Mouse (Mus musculus) stomach, postnatal 0 days (tissue): ENCODE data around the gene Aldoart2. TPM values are rescaled to one million over a fixed set of nuclear protein-coding genes. Genes with fewer than 3 reads are reported as not detected.
"Not testable (repeated sequence)": the region's sequence is repeated elsewhere in the genome, so short reads cannot be mapped to it uniquely, and the experiment has no call there.

ENCODE experiments used
- ATAC-seq: fragments of 200-750 bp; cut with Nextera tagmentation; 2 replicates; pipeline ENCODE4 v1.8.0; 2017; ENCODE audit not compliant: low FRiP score, low TSS enrichment
- DNase-seq: peaks from one replicate; pipeline ENCODE4 v3.0.0-alpha.2; 2016; ENCODE audit warnings: low spot score
- H3K27ac ChIP-seq: fragments of 300-500 bp; sonication (generic); replicated peaks from 2 replicates; pipeline ENCODE4 v1.5.1; 2014; ENCODE audit warnings: mild to moderate bottlenecking, control low read depth
- H3K27me3 ChIP-seq: fragments of 300-500 bp; sonication (generic); 2 replicates; pipeline ENCODE4 v1.6.1; 2014; ENCODE audit warnings: low read length; ENCODE audit not compliant: control insufficient read depth, insufficient read depth
- H3K36me3 ChIP-seq: fragments of 300-500 bp; sonication (generic); 2 replicates; pipeline ENCODE4 v1.6.1; 2014; ENCODE audit warnings: low read length, mixed read lengths; ENCODE audit not compliant: control insufficient read depth, insufficient read depth
- H3K4me1 ChIP-seq: fragments of 300-500 bp; sonication (generic); replicated peaks from 2 replicates; pipeline ENCODE4 v1.6.1; 2014; ENCODE audit warnings: antibody characterized with exemption; ENCODE audit not compliant: control insufficient read depth, insufficient read depth
- H3K4me2 ChIP-seq: fragments of 300-500 bp; sonication (generic); replicated peaks from 2 replicates; pipeline ENCODE4 v1.6.1; 2014; ENCODE audit warnings: low read depth, mild to moderate bottlenecking, control low read depth, moderate library complexity
- H3K4me3 ChIP-seq: fragments of 300-500 bp; sonication (generic); 2 replicates; pipeline ENCODE4 v1.5.1; 2014; ENCODE audit warnings: low read depth, low read length, control low read depth
- H3K9ac ChIP-seq: fragments of 300-500 bp; sonication (generic); 2 replicates; pipeline ENCODE4 v1.6.1; 2014; ENCODE audit warnings: mild to moderate bottlenecking, low read length, control low read depth, mixed read lengths
- H3K9me3 ChIP-seq: fragments of 300-500 bp; sonication (generic); 2 replicates; pipeline ENCODE4 v1.6.1; 2016; ENCODE audit warnings: low read length; ENCODE audit not compliant: control insufficient read depth
- CTCF ChIP-seq: IDR thresholded peaks from 2 replicates; pipeline ENCODE4 v1.5.1; 2016; ENCODE audit warnings: antibody characterized with exemption, low read depth, mild to moderate bottlenecking, moderate library complexity
- EP300 ChIP-seq: optimal IDR thresholded peaks from 2 replicates; pipeline ENCODE3; 2016; ENCODE audit warnings: antibody characterized with exemption
- WGBS: fragments of 180-500 bp; shearing (Covaris S2); extraction: QIAGEN DNeasy Blood & Tissue Kit; methylation state at CpG from one replicate; pipeline ENCODE4 v1.1.7; 2014; 5-methylcytosine and 5-hydroxymethylcytosine counted together
- polyA plus RNA-seq: library from polyadenylated mRNA; unstranded; fragments of >200 nt; fragmentation: Nextera tagmentation; extraction: Ambion mirVana; gene quantifications from 2 replicates; pipeline ENCODE4 v1.2.1, GENCODE M21; 2015

The Aldoart2 gene
- polyA plus RNA-seq, 1 experiment from 2014 or later = not detected

GRCm38 (mm10) chr12:55538328-55538971, 26.6 kb upstream of the Aldoart2 start:
- Histone ChIP-seq H3K27me3 (no peaks in the 10 kb centered on the region), H3K4me2 (no peak overlapping the region), H3K36me3 (no peaks in the 10 kb centered on the region), H3K4me3 (no peak overlapping the region), H3K27ac (no peak overlapping the region), H3K4me1 (no peaks in the 10 kb centered on the region), H3K9me3 (no peaks in the 10 kb centered on the region), H3K9ac (no peak overlapping the region)
- WGBS = 79% methylated on average over 1 of the region's 1 CpGs
- DNase-seq (no peak), ATAC-seq (peak; percentile 67; the same call in 1 of the 2 replicates)
- no peak for TF ChIP-seq CTCF
- no peak for TF ChIP-seq EP300

- no peak for TF ChIP-seq CTCF
- TF ChIP-seq EP300 = no peak
- WGBS = 65% methylated on average over 8 of the region's 8 CpGs
Observed at GRCm38 (mm10) chr12:55539157-55539556, 25.9 kb upstream of the Aldoart2 start.

DNA sequence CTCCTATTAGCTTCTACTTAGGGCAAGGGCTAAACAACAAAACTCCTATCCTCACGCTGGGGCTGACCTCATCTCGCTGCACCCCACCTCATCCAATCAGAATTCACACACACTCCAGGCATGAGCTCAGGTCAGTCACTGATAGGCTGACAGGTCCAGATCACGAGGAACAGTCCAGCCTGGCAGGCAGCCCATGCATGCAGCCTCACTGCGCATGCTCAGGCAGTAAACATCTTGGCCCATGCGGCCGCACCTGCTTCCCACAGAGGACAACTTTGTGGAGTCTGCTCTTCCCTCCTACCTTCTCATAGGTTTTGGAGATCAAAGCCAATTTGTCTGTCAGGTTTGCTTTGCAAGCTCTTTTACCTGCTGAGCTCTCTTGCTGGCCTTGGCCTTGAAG, 10.1 kb upstream of the Aldoart2 start:
- not testable (repeated sequence) for H3K9me3 ChIP-seq, H3K4me3 ChIP-seq, H3K27ac ChIP-seq, H3K4me1 ChIP-seq, H3K9ac ChIP-seq, H3K4me2 ChIP-seq, DNase-seq, H3K36me3 ChIP-seq, H3K27me3 ChIP-seq, ATAC-seq
- WGBS = 77% methylated on average over 6 of the region's 6 CpGs

More at GRCm38 (mm10) chr12:55539157-55539556, 25.9 kb upstream of the Aldoart2 start:
- ATAC-seq (no peak), DNase-seq (no peak)
- H3K27me3 ChIP-seq = no peaks in the 10 kb centered on the region
- H3K27ac ChIP-seq = no peak overlapping the region
- H3K36me3 ChIP-seq = no peaks in the 10 kb centered on the region
- no peaks in the 10 kb centered on the region for H3K4me1 ChIP-seq
- no peak overlapping the region for H3K4me2 ChIP-seq
- no peaks in the 10 kb centered on the region for H3K9me3 ChIP-seq
- H3K9ac ChIP-seq = no peak overlapping the region
- H3K4me3 ChIP-seq = no peak overlapping the region

DNA sequence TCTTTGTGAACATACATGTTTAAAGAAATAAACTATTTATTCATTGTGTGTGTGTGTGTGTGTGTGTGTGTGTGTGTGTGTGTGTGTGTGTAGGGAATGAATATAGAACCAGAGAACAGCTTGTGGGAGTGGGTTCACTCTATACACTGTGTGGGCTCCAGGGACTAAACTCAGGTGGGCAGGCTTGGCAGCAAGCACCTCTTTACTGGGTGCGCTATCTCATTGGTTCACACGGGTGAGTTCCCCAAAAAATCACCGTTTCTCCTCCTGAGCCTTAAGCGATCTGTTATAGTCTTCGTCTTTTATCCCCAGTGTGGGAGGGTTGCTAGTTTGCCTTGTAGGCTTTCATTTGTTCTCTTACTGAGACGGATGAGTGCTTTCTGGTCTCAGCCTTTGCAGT, 7.2 kb upstream of the Aldoart2 start:
- 79% methylated on average over 6 of the region's 6 CpGs for WGBS

GRCm38 (mm10) chr12:55559184-55559855, 5.7 kb upstream of the Aldoart2 start:
- H3K4me1 ChIP-seq = no peaks in the 10 kb centered on the region

More for the DNA sequence above, 7.2 kb upstream of the Aldoart2 start:
- ATAC-seq (no peak), DNase-seq (no peak)
- no peaks in the 10 kb centered on the region for H3K27me3 ChIP-seq
- no peak overlapping the region for H3K4me3 ChIP-seq
- H3K4me2 ChIP-seq = no peak overlapping the region
- H3K9me3 ChIP-seq = no peaks in the 10 kb centered on the region
- H3K27ac ChIP-seq = no peak overlapping the region
- no peak overlapping the region for H3K9ac ChIP-seq
- no peaks in the 10 kb centered on the region for H3K36me3 ChIP-seq
- no peak for TF ChIP-seq CTCF
- no peak for TF ChIP-seq EP300
- H3K4me1 ChIP-seq = no peaks in the 10 kb centered on the region

More at GRCm38 (mm10) chr12:55559184-55559855, 5.7 kb upstream of the Aldoart2 start:
- H3K27ac ChIP-seq = no peak overlapping the region
- TF ChIP-seq CTCF = no peak
- no peak for TF ChIP-seq EP300
- DNase-seq = no peak
- no peak overlapping the region for H3K4me2 ChIP-seq
- H3K9me3 ChIP-seq = no peaks in the 10 kb centered on the region
- no peak; the same call in 1 of the 2 replicates for ATAC-seq
- H3K36me3 ChIP-seq = no peaks in the 10 kb centered on the region
- WGBS = 89% methylated on average over 12 of the region's 12 CpGs
- H3K9ac ChIP-seq = no peak overlapping the region
- H3K4me3 ChIP-seq = no peak overlapping the region
- H3K27me3 ChIP-seq = no peaks in the 10 kb centered on the region
